Mouse (Mus musculus) c-Kit-positive CD71-positive TER-119-positive erythroid progenitor cells, embryonic 14.5 days (primary cell): ENCODE measurements around the gene Pcbp2.

Source experiments
- DNase-seq: peaks from one replicate; pipeline ENCODE4 v3.0.0-alpha.2; 2013; ENCODE audit warnings: low spot score

The Pcbp2 gene

DNA sequence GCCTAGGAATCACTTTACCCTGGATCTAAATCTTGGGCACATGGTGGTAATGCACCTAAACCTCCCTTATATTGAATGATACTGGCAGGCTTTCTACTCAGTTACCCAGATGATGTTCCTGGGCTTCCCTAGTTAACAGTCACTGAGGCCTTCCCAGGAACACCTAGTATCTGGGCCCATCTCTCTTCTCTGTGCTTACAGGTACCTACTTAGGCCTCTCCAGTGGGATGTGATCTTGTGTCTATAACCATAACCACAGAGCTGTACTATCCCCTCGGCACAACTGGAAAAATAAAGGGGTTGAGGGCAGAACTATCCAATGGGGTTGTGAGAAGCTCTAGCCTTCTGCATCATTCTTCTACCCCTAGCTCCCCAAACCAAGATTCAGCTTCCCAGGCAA is 36.5 kb downstream of the Pcbp2 start:
- DNase-seq = no peak

GRCm38 (mm10) chr15:102507561-102507960 is 37.2 kb downstream of the Pcbp2 start:
- no peak for DNase-seq

DNA sequence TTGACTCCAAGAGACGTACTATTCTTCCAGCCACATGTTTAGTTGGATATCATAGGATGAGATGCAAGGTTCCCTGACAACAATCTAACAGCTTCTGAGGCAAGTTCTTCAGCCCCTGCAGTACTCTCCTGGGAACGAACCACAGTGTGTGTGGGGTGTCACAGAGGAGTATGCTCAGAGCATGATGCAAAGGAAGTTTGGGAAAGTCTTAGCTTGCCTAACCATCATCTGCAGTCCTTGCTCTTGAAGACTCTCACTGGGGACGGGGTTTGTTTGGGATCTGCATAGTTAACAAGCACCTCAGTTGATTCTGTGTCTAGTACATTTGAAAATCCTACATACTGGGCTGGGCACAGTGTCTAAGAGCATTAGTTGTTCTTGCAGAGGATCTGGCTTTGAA is 38.0 kb downstream of the Pcbp2 start:
- no peak for DNase-seq

DNA sequence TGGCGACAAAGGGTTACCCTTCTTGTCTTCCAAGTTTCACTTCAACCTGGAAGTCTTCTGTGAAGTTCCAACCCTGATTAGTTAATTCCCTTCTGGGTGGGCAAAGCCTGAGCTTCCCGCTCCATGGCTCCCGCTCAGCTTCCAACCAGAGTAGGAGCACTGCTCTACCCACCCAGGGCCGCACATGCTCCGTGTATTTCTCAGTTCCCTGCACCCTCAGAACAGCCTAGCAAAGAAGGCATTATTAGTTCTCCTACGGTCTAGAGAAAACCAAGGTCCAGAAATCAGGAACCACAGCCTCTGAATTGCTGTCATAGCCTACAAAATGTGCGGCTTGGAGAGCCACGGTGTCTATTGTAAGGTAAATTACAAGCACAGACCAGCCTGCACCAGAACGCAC is 39.8 kb downstream of the Pcbp2 start:
- DNase-seq = no peak

DNA sequence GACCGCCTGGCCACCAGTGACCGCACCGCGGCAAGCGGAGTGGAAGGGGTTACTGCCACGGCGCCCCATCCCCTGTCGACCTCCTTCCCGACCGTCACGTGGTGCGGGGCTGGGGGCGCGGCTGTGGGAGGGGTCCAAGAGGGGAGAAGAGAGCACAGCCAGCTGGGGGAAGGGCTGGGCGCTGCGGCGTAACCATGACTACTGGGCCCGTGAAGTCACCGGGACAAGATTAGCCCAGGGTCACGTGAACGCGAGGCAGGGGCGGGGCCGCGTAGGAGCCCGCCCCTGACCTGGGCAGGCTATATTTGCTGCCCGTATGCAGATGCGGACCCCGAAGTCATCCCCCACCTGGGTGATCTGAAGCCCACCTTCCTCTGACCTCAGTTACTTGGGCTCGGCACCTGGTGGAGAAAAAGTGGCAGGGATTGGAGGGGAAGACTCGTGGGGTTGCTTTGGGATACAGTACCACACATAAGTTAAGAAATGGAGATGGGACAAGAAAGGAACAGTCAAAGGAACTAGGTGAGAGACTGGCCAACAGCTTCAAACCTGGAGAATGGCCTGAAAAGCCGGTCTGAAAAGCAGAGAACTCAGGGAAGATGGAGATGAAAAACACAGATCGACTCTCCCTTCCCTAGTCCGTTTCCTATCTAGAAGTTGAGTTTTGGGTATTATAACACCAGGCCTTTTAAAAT is 40.4 kb downstream of the Pcbp2 start:
- DNase-seq = peak; percentile 70

DNA sequence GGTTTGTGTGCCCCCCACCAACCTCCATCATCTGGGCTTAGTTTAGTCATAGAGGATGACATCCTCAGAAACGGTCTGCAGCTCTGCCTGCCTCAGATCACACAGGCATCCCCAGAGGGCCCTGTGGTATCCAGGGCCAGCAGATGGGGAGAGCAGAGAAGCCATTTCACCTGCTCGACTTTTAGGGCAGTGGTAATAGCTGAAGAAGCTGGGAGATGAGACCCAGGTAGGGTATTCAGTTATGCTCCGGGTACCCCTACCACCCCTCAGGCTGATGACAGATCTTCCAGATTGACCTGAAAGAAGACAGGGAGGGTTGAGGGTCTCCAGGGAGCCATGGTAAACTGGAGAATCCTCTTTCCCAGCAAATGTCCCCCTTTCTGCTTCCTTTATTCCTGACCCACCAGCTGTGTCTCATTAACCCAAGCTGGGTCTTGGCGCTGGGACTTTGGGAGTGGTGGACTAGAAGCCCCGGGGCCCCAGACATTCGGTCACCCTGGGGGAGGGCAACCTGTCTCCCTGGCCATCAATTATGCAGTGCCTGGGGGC is 41.0 kb downstream of the Pcbp2 start:
- DNase-seq = no peak

- no peak for DNase-seq
Measured at GRCm38 (mm10) chr15:102512010-102512409, 41.7 kb downstream of the Pcbp2 start.

DNA sequence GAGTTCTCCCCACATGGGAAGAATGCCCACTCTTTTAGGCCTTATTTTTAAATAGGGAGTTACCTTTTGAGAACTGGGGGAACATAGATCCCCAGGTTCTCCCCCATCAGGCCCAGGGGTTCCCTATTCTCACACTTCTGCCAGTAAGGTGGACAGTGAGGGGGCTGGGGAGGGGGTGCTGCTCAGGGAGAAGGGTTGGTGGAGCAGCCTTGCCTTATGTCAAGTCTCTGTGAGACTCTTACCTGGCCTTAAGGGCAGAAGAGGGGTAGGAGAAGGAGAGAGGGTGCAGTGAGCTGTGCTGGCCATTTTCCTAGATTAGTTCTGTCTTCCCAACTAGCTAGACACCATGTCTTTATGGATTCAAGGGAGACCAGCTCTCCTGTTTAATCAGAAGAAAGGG is 42.1 kb downstream of the Pcbp2 start:
- no peak for DNase-seq

GRCm38 (mm10) chr15:102513004-102513403 is 42.7 kb downstream of the Pcbp2 start:
- DNase-seq = no peak

GRCm38 (mm10) chr15:102515261-102515660 is 44.9 kb downstream of the Pcbp2 start:
- no peak for DNase-seq

DNA sequence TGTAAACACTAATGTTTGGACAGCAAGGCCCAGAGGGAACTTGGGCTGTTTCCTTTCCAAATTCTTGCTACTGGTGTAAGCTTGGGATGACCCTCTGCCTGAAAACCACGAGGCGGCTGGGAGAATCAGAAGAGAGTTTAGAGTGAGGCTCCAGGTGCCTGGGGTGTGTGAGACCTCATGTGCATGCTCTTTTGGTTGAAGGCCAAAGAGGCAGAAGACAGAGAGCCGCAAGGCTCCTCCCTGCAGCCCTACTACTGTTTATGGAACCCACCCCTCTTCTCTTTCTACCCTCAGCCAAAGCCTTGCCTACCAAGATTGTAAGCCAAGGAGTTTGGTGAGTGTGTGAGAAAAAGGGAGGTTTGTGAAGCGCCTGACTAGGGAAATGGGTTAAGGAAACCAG is 45.5 kb downstream of the Pcbp2 start:
- DNase-seq = no peak

DNA sequence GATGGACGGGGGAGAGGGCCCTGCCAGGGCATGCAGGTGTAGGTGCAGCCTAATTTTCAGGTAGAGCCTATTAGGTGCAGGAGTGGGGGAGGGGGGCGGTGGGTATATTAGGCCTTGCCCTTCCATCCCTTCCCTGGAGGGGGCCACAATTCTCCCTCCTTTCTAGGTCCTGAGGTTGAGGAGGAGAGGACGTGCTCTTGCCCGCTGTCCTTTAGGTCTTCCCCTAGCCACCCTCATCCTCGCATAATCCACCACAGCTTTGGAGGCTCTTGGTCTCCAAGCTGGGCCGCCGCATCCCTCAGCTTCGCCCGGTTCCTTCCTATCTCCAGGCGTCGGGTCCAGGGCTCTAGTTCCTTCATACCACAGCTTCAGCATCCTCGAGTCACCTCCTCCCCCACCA is 46.0 kb downstream of the Pcbp2 start:
- DNase-seq = no peak

- peak; percentile 52 for DNase-seq
Measured at GRCm38 (mm10) chr15:102516728-102517404, 46.5 kb downstream of the Pcbp2 start, which contains the start of gene Map3k12. Map3k12 (minus strand) TSS chr15:102517064.

GRCm38 (mm10) chr15:102517631-102517975 is 47.3 kb downstream of the Pcbp2 start:
- DNase-seq = no peak

- DNase-seq = peak; percentile 99
Measured at GRCm38 (mm10) chr15:102517976-102518858, 47.9 kb downstream of the Pcbp2 start, which contains the start of gene Tarbp2. Tarbp2 (plus strand) TSS chr15:102518192.

GRCm38 (mm10) chr15:102518859-102519201 is 48.5 kb downstream of the Pcbp2 start:
- no peak for DNase-seq

DNA sequence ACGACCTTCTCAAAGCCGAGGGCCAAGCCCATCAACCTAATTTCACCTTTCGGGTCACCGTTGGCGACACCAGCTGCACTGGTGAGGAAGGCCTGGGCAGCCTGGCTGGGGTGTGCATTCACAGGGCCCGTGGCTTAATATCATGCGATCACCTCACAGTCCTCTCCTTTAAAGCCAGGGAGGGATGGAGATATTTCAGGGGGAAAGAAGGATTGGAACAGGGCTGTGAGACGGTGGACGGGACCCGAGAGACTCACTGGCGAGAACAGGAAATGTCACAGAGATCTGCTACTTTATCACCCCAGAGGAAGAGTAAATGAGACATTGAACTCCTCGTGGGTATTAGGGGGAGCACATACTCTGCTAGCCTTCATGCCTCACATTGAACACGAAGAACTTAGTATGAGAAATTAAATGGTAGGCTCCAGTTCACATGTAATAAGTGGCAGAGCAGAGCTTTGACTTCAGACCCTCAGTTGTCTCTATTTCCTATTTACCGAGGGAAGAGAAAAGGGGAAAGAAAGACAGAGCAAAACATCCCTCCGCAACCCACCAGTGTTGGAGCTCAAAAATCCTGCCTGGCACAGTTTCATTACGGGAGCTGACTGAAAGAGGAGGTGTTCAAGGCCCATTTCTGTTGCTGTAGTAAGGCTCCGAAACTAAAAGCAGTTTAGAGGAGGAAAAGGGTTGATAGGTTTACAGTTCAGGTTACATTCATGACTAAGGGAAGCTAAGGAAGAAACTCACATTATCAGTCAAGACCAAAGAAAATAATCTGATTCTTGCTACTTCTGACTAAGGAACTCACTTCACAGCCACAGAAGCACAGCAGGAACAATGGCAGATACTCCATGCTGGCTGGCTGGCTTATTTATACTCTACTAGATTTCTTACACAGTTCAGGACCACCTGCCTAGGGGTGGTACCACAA is 49.1 kb downstream of the Pcbp2 start:
- DNase-seq = no peak

GRCm38 (mm10) chr15:102520416-102520815 is 50.1 kb downstream of the Pcbp2 start:
- peak; percentile 70 for DNase-seq

GRCm38 (mm10) chr15:102521480-102521879 is 51.1 kb downstream of the Pcbp2 start:
- no peak for DNase-seq

- peak; percentile 78 for DNase-seq
Measured at GRCm38 (mm10) chr15:102524892-102525485, 54.6 kb downstream of the Pcbp2 start, which contains the start of gene Npff. Npff (minus strand) TSS chr15:102524942.
